Comparison of ENCODE assay signal across 9 mouse cellular contexts in genomic region chr1:133825543-133825942, GRCm38 (mm10). TPM values are rescaled to one million over a fixed set of nuclear protein-coding genes. Genes with fewer than 3 reads are reported as not detected.
A peak's percentile ranks its signal among the peaks of the same experiment; 100 is the strongest.
DNase-seq lines count a peak whose midpoint lies in the region; ATAC-seq lines count a peak whose summit lies in the region.
"Had no signal": no experiment of that assay in that cellular context is flagged by ENCODE, and none has a peak within 500 bp of the region (broad histone marks: within the 10 kb centered on the region; RNA-seq: fewer than 3 reads in every experiment).

No protein-coding gene starts in this region.

- DNase-seq in heart, adult 8-10 months (ENCODE audit: low spot score): no peak
- DNase-seq in adrenal gland, postnatal 10 days: peak; percentile 37
- DNase-seq in forebrain, embryonic 14.5 days (ENCODE audit: low spot score): peak; percentile 54
- no peak for DNase-seq in layer of hippocampus, postnatal 10 days (ENCODE audit: low spot score in 2 of 2)

- no peaks in the 10 kb centered on the region for H3K27me3 ChIP-seq in heart, embryonic 15.5 days
- H3K27me3 ChIP-seq in forebrain, embryonic 14.5 days (replicated peaks; ENCODE audit: control insufficient read depth, insufficient read depth, low read length): no peaks in the 10 kb centered on the region
- H3K27me3 ChIP-seq in stomach, embryonic 15.5 days (replicated peaks): no peaks in the 10 kb centered on the region
- H3K27me3 ChIP-seq: limb, embryonic 15.5 days had no signal

- no peaks in the 10 kb centered on the region for H3K36me3 ChIP-seq in heart, embryonic 15.5 days
- no peaks in the 10 kb centered on the region for H3K36me3 ChIP-seq in forebrain, embryonic 14.5 days (ENCODE audit: control insufficient read depth, insufficient read depth, low read length)
- H3K36me3 ChIP-seq in stomach, embryonic 15.5 days: no peaks in the 10 kb centered on the region
- H3K36me3 ChIP-seq: limb, embryonic 15.5 days had no signal

- H3K27ac ChIP-seq in heart, embryonic 15.5 days: no peak overlapping the region
- 0 out of 2 replicates have a peak overlapping the region, but pooled peaks have one; percentile 52 for H3K27ac ChIP-seq in forebrain, embryonic 14.5 days (ENCODE audit: low read depth, low read length)
- H3K27ac ChIP-seq in stomach, embryonic 15.5 days: peak overlapping the region; percentile 42; the same call in 1 of the 2 replicates
- H3K27ac ChIP-seq: limb, embryonic 15.5 days had no signal

- no peak overlapping the region for H3K4me3 ChIP-seq in heart, embryonic 15.5 days
- no peak overlapping the region for H3K4me3 ChIP-seq in forebrain, embryonic 14.5 days (ENCODE audit: low read depth, low read length)
- H3K4me3 ChIP-seq in stomach, embryonic 15.5 days (replicated peaks): no peak overlapping the region
- H3K4me3 ChIP-seq: limb, embryonic 15.5 days had no signal

- no peak overlapping the region for H3K4me2 ChIP-seq in heart, embryonic 15.5 days
- H3K4me2 ChIP-seq in forebrain, embryonic 14.5 days (ENCODE audit: low read length): no peak overlapping the region
- no peak overlapping the region for H3K4me2 ChIP-seq in stomach, embryonic 15.5 days
- H3K4me2 ChIP-seq: limb, embryonic 15.5 days had no signal

- no peak overlapping the region for H3K9ac ChIP-seq in heart, embryonic 15.5 days
- no peak overlapping the region for H3K9ac ChIP-seq in forebrain, embryonic 14.5 days (ENCODE audit: low read length)
- no peak overlapping the region for H3K9ac ChIP-seq in stomach, embryonic 15.5 days
- H3K9ac ChIP-seq: limb, embryonic 15.5 days had no signal

- ATAC-seq in heart, embryonic 15.5 days (replicated peaks; ENCODE audit: insufficient number of reproducible peaks, insufficient read depth, low FRiP score, low read depth): peak; percentile 35; the same call in 1 of the 2 replicates
- ATAC-seq in forebrain, embryonic 14.5 days: peak; percentile 62
- ATAC-seq in megakaryocyte, adult 5-6 weeks (ENCODE audit: poor library complexity, severe bottlenecking): peak; percentile 43
- ATAC-seq in stomach, embryonic 15.5 days (ENCODE audit: insufficient read depth, low FRiP score, low read depth): peak; percentile 96
- ATAC-seq in granulocyte monocyte progenitor cell, adult 5-6 weeks (replicated peaks; ENCODE audit: poor library complexity, severe bottlenecking): no peak

- no peaks in the 10 kb centered on the region for H3K9me3 ChIP-seq in heart, embryonic 15.5 days (replicated peaks)
- H3K9me3 ChIP-seq in forebrain, embryonic 14.5 days (replicated peaks; ENCODE audit: control insufficient read depth, low read length): no peaks in the 10 kb centered on the region
- H3K9me3 ChIP-seq in stomach, embryonic 15.5 days: no peaks in the 10 kb centered on the region
- H3K9me3 ChIP-seq: limb, embryonic 15.5 days had no signal

- WGBS in heart, embryonic 15.5 days: 20% methylated on average over 8 of the region's 8 CpGs
- WGBS in forebrain, embryonic 14.5 days: 2% methylated on average over 8 of the region's 8 CpGs
- 16% methylated on average over 8 of the region's 8 CpGs for WGBS in stomach, embryonic 15.5 days

- peaks cover 17% of the 10 kb centered on the region for H3K4me1 ChIP-seq in heart, embryonic 15.5 days (replicated peaks)
- H3K4me1 ChIP-seq in forebrain, embryonic 14.5 days (ENCODE audit: control insufficient read depth, insufficient read depth, low read length): peaks cover 16% of the 10 kb centered on the region
- peaks cover 21% of the 10 kb centered on the region; the same call in 1 of the 2 replicates for H3K4me1 ChIP-seq in stomach, embryonic 15.5 days

RNA-seq across cellular contexts. Expression of gene Atp2b4, which starts 24.7 kb away (rescaled TPM):
- polyA plus RNA-seq in heart, embryonic 15.5 days (2015; fragmentation: Nextera tagmentation; extraction: Ambion mirVana): 11.2 and 13.6 TPM in 2 replicates
- total RNA-seq in heart, adult 8-10 months (2022): 10 to 100 TPM; 15.9 to 20.8 (median 18.8) TPM
- total RNA-seq in adrenal gland, postnatal 10 days (2021): 10 to 100 TPM; 33.3 to 40.3 TPM
- 10.2 and 14.1 TPM in 2 replicates for polyA plus RNA-seq in forebrain, embryonic 14.5 days (2014; fragmentation: Nextera tagmentation; extraction: Ambion mirVana)
- total RNA-seq in megakaryocyte, adult 5-6 weeks (2015): 18.2 and 21.1 TPM in 2 replicates
- total RNA-seq in megakaryocyte, adult 5-6 weeks (2017): 17.6 and 20.3 TPM in 2 replicates
- 21.5 and 22.0 TPM in 2 replicates for polyA plus RNA-seq in stomach, embryonic 15.5 days (2015; fragmentation: Nextera tagmentation; extraction: Ambion mirVana)
- 44.2 and 58.3 TPM in 2 replicates for total RNA-seq in granulocyte monocyte progenitor cell, adult 5-6 weeks (2014; fragmentation: Nextera tagmentation)
- 27.1 and 32.1 TPM in 2 replicates for total RNA-seq in granulocyte monocyte progenitor cell, adult 5-6 weeks (2017)
- total RNA-seq in layer of hippocampus, postnatal 10 days (2021): 100 to 1,000 TPM; 102 to 107 TPM

Comparison
In these comparisons a context has a peak if more than half of its experiments do, and no peak if none do; other contexts are left out.
1. DNase-seq: peak in adrenal gland, postnatal 10 days (single experiment) and forebrain, embryonic 14.5 days (single experiment); none in heart, adult 8-10 months (single experiment) and layer of hippocampus, postnatal 10 days (0 of 2).